Mouse (Mus musculus): ENCODE measurements around the gene Wdr75.

GRCm38 (mm10) chr1:45837736-45838135 lies 42.8 kb downstream of the Wdr75 start:
- TF ChIP-seq CTCF (IDR thresholded peaks at IDR 0.05; ENCODE audit: low read depth) (no peak), EP300 (optimal IDR thresholded peaks at IDR 0.05) (no peak)

Measured in stomach, postnatal 0 days (tissue).